Mouse (Mus musculus): ENCODE results near the gene Zbtb9. TPM values are rescaled to one million over a fixed set of nuclear protein-coding genes. Genes with fewer than 3 reads are reported as not detected.

Gene Zbtb9
- polyA plus RNA-seq, 1 experiment from 2014 or later, result 16.9 TPM

DNA sequence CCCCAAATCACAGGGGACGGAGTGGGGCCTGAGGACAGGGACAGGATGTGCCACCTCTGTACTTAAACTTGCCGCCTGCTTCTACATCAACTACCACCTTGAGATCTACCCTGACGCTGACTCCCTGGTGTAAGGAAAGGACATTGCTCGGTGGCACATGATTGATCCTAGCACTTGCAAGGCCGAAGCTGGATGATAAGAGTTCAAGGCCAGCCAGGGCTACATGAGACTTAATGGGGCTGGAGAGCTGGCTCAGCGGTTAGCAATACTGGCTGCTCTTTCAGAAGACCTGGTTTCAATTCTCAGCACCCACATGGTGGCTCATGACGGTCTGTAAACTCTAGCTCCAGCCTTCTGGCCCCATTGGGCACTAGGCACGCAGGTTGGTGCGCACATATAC, 48.8 kb downstream of the Zbtb9 start:
- WGBS, result 87% methylated on average over 9 of the region's 9 CpGs
- no peak overlapping the region for H3K4me3 ChIP-seq
- no peaks in the 10 kb centered on the region for H3K27me3 ChIP-seq
- no peak overlapping the region for H3K4me2 ChIP-seq
- H3K4me1 ChIP-seq, result peaks cover 14% of the 10 kb centered on the region
- no peaks in the 10 kb centered on the region for H3K9me3 ChIP-seq
- H3K36me3 ChIP-seq, result peaks cover 47% of the 10 kb centered on the region
- ATAC-seq (ENCODE audit: borderline replicate concordance, extremely low read depth, low FRiP score, low TSS enrichment), result no peak
- no peak overlapping the region for H3K9ac ChIP-seq
- H3K27ac ChIP-seq, result no peak overlapping the region

DNA sequence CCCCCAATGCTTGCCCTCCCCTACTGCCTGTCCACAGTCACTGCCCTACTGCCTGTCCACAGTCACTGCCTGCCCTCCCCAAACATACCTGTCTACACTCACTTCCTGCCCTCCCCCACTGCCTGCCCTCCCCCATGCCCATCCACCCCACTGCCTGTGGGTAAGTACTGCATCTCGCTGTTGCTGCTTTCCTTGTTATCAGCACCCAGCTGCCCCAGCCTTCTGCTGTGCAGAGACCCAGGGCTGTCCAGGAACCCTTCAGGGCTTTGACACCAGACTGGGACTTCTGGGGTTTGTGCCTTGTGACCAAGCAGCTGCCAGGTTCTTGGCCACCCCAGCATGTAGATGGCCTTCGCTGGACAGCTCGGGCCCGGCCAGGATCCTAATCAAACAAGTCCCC, 50.4 kb downstream of the Zbtb9 start:
- WGBS, result 80% methylated on average over 4 of the region's 4 CpGs
- peaks cover 13% of the 10 kb centered on the region for H3K4me1 ChIP-seq
- no peak overlapping the region for H3K4me2 ChIP-seq
- H3K27me3 ChIP-seq, result no peaks in the 10 kb centered on the region
- no peaks in the 10 kb centered on the region for H3K9me3 ChIP-seq
- H3K36me3 ChIP-seq, result peaks cover 47% of the 10 kb centered on the region
- ATAC-seq (ENCODE audit: borderline replicate concordance, extremely low read depth, low FRiP score, low TSS enrichment), result no peak
- H3K9ac ChIP-seq, result no peak overlapping the region
- H3K27ac ChIP-seq, result no peak overlapping the region
- no peak overlapping the region for H3K4me3 ChIP-seq

DNA sequence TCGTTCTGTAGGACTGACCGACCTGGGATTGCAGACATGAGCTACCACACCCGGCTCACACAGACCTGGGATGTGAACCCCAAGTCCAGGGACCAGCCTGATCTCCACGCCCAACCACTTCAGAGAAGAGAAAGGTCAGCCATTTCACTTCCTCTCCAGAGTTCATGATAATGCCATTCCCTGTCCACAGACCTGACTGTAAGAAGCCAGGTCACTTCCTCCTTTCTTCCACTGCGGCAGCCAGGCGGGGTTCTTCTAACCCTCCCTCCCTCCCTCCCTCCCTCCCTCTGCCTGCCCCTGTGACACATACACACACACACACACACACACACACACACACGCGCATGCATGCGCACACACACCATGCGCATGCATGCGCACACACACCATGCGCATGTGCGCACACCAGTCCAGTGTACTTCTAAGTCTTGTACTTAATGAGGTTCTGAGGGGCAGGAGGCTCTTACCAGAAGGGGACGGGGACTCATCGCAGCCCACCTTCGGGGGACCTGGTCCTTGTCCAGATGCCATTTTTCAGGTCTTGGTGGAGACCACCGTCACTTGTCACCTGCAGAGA, 52.4 kb downstream of the Zbtb9 start:
- no peak for ATAC-seq (ENCODE audit: borderline replicate concordance, extremely low read depth, low FRiP score, low TSS enrichment)
- H3K9ac ChIP-seq, result no peak overlapping the region
- no peaks in the 10 kb centered on the region for H3K9me3 ChIP-seq
- WGBS, result 91% methylated on average over 17 of the region's 17 CpGs
- no peak overlapping the region for H3K4me3 ChIP-seq
- no peaks in the 10 kb centered on the region for H3K27me3 ChIP-seq
- H3K4me1 ChIP-seq, result peaks cover 14% of the 10 kb centered on the region
- H3K36me3 ChIP-seq, result peaks cover 38% of the 10 kb centered on the region
- no peak overlapping the region for H3K27ac ChIP-seq
- no peak overlapping the region for H3K4me2 ChIP-seq

DNA sequence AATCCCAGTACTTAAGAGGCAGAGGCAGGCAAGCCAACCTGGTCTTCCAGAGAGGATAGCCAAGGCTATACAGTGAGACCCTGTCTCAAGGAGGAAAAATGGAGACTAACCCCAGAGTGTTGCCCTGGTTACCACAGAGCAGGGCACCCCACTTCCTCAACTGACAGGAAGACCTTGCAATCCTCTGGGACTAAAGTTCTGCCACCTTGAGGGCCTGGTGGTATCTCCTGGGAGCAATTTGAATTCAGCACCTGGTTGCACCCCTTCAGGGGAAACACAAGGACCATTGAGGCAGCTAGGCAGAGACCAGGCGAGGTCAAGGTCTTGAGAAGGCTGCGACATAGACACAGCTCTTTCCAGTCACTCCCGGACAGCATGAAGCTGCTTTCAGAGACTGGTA, 53.0 kb downstream of the Zbtb9 start:
- no peak for ATAC-seq (ENCODE audit: borderline replicate concordance, extremely low read depth, low FRiP score, low TSS enrichment)
- 92% methylated on average over 3 of the region's 3 CpGs for WGBS

DNA sequence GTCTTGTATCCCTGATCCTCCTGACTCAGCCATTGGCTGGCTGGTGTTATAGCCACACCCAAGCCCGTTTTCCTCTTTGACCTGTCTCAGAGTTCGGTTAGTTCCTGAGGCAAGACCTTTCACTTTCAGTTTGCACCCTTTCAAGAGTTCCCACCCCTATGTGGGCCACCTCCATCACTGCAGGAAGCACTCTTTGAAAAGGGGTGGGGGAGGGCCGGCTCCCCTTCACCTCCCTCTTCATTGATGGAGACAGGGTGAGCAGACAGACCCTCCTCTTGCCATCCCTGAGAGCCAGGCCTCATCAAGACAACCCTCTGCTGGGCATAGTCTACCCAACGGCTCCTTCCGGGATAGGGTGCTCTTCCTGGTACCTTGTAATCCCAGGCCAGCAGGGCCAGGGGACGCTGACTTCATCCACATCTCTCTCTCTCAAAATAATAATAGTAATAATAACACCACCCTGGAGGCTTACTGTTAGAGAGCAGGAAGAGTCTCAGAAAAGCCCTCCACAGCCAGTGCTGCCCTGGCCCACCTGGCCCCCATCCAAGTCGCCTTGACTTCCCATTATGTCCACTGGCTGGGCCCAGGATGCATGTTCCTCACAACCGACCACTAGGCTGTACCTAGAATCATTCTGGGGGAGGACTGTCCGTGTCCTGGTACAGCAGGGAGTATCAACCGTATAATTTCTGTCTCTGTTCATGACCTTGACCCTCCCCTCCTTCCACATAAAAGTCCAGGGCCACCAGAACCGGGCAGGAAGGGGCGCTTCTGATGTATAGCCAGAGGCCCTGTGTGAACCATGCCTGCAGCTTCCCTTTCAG, 54.7 kb downstream of the Zbtb9 start:
- H3K4me3 ChIP-seq, result peak overlapping the region; percentile 63
- H3K4me1 ChIP-seq, result peaks cover 15% of the 10 kb centered on the region
- H3K4me2 ChIP-seq, result peak overlapping the region; percentile 83
- ATAC-seq (ENCODE audit: borderline replicate concordance, extremely low read depth, low FRiP score, low TSS enrichment), result no peak; the same call in 1 of the 2 replicates
- no peaks in the 10 kb centered on the region for H3K9me3 ChIP-seq
- peak overlapping the region; percentile 97 for H3K9ac ChIP-seq
- H3K27ac ChIP-seq, result peak overlapping the region; percentile 71
- H3K27me3 ChIP-seq, result no peaks in the 10 kb centered on the region
- WGBS, result 19% methylated on average over 12 of the region's 12 CpGs
- H3K36me3 ChIP-seq, result peaks cover 18% of the 10 kb centered on the region; the same call in 1 of the 2 replicates

More for the DNA sequence above, 53.0 kb downstream of the Zbtb9 start:
- Histone ChIP-seq H3K9me3 (no peaks in the 10 kb centered on the region), H3K4me2 (no peak overlapping the region), H3K36me3 (peaks cover 34% of the 10 kb centered on the region), H3K9ac (no peak overlapping the region), H3K4me3 (no peak overlapping the region), H3K27me3 (no peaks in the 10 kb centered on the region), H3K27ac (no peak overlapping the region), H3K4me1 (peaks cover 14% of the 10 kb centered on the region)

DNA sequence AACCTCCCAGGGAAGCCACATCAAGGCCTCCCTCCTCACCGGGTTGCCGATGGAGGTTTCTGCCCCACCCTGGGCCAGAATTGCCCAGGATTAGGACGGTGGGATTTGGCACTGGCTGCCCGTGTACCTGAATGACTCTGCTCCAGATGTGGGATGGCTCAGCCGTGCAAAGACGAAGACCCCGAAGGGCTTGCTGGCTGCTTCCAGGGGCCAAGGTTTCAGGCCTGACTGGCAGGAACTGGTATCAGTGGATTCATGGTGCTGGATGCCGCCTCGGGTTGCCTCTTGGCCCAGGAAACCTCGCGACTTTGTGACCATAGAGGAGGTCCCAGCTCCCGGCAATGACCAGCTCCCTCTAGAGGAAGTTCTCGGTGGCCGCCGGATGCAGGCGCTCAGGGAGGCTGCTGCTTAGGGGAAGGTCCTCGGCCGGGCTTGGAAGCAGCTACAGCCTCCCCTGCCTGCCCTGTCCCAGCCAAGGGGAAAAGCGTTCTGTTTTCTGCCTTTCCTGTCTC, 55.4 kb downstream of the Zbtb9 start:
- peak overlapping the region; percentile 63 for H3K4me3 ChIP-seq
- peak overlapping the region; percentile 71 for H3K27ac ChIP-seq
- peak; percentile 80 for ATAC-seq (ENCODE audit: borderline replicate concordance, extremely low read depth, low FRiP score, low TSS enrichment)
- peak overlapping the region; percentile 97 for H3K9ac ChIP-seq
- H3K4me2 ChIP-seq, result peak overlapping the region; percentile 83
- no peaks in the 10 kb centered on the region for H3K27me3 ChIP-seq
- H3K9me3 ChIP-seq, result no peaks in the 10 kb centered on the region
- 1% methylated on average over 19 of the region's 19 CpGs for WGBS
- H3K4me1 ChIP-seq, result peaks cover 20% of the 10 kb centered on the region
- H3K36me3 ChIP-seq, result peaks cover 15% of the 10 kb centered on the region; the same call in 1 of the 2 replicates

DNA sequence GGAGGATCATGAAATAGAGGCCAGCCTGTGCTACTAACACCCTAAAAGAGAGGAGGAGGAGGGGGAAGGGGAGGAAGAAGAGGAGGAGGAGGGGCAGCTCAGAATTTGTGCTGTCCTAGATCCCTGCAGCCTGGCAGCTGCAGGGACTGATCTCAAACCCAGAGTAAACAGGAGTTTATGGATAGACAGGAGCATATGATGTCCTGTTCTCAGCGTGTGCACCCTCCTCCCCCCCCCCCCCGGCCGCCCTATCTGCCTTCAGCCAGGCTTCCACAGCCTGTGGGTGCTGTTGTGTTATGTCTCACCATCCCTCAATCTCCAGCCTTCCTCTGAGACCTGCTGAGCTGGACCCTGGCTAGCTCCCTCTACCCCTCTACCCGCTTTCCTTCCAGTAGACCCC, 55.9 kb downstream of the Zbtb9 start, which contains the start of gene Bak1:
Gene Bak1, minus strand, starts transcription at position 101 of the 400 bp plus-strand sequence.
- Histone ChIP-seq H3K4me1 (peaks cover 20% of the 10 kb centered on the region), H3K4me2 (peak within 1 kb of the TSS; percentile 83), H3K4me3 (peak within 1 kb of the TSS; percentile 63), H3K36me3 (peaks cover 9% of the 10 kb centered on the region; the same call in 1 of the 2 replicates), H3K27me3 (no peaks in the 10 kb centered on the region), H3K27ac (peak within 1 kb of the TSS; percentile 71), H3K9me3 (no peaks in the 10 kb centered on the region), H3K9ac (peak within 1 kb of the TSS; percentile 97)
- 100% methylated on average over 1 of the region's 4 CpGs for WGBS
- ATAC-seq (ENCODE audit: borderline replicate concordance, extremely low read depth, low FRiP score, low TSS enrichment), result no peak

DNA sequence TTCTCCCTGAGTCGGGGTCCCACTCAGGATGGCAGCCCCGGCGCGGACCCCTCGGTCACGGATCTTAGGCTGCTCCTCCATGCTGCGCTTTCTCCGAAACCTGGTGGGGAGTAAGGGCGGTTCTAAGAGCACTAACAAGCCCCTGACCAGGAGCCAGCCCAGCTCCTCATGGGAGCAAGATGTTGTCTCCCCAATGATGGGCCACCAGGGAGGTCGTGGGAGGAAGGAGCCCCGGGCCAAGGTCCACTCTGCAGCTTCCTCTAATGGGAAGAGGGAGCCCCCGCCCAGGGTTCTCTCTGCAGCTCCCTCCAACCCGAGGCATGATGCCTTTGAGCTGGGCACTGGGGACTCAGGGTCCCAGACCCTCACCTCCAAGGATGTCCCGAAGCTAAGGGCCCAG, 56.5 kb downstream of the Zbtb9 start:
- Histone ChIP-seq H3K27me3 (no peaks in the 10 kb centered on the region), H3K36me3 (peaks cover 8% of the 10 kb centered on the region; the same call in 1 of the 2 replicates), H3K27ac (no peak overlapping the region), H3K9ac (no peak overlapping the region), H3K4me3 (no peak overlapping the region), H3K4me1 (peaks cover 20% of the 10 kb centered on the region), H3K4me2 (no peak overlapping the region), H3K9me3 (no peaks in the 10 kb centered on the region)
- no peak for ATAC-seq (ENCODE audit: borderline replicate concordance, extremely low read depth, low FRiP score, low TSS enrichment)
- 83% methylated on average over 14 of the region's 14 CpGs for WGBS

DNA sequence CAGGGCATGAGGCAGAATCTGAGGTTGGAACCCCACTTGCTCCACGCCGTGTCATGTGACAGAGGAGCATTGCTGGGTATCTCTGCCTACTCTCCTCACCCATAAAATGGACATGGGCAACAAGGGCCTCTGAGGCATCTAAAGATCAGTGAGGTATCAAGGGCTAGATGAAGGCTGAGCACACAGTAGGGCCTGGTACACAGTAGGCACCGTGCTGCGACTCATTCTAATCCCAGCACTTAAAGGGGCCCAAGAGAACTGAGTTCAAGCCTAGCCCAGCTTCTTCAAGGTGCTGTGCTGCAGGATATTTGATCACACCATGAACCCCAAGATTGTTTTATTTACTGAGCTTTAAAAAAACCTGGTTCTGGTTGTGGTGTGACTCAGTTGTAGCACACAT, 57.9 kb downstream of the Zbtb9 start:
- H3K4me2 ChIP-seq, result no peak overlapping the region
- H3K27me3 ChIP-seq, result no peaks in the 10 kb centered on the region
- H3K4me3 ChIP-seq, result no peak overlapping the region
- no peak for ATAC-seq (ENCODE audit: borderline replicate concordance, extremely low read depth, low FRiP score, low TSS enrichment)
- no peak overlapping the region for H3K27ac ChIP-seq
- H3K9me3 ChIP-seq, result no peaks in the 10 kb centered on the region
- 86% methylated on average over 4 of the region's 4 CpGs for WGBS
- H3K36me3 ChIP-seq, result no peaks in the 10 kb centered on the region; the same call in 1 of the 2 replicates
- peaks cover 20% of the 10 kb centered on the region for H3K4me1 ChIP-seq
- H3K9ac ChIP-seq, result no peak overlapping the region

DNA sequence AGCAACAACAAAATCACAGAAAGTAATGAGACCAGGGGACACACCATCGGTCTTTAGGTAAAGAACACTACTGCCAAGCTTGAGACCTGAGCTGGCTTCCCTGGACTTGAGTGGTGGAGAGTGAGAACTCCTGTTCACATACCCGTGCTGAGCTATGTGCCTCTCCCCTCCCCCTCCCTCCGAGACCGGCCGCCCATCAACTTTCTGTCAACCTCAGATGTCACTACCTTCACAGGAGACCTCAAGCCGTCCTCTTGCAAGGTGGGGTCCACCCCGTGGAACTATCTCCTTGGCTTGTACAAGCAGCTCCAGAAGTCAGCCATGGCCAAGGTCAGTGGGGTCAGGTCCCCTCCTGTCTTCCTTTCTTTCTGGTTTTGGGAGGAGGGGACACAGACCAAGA, 59.4 kb downstream of the Zbtb9 start:
- no peak overlapping the region for H3K27ac ChIP-seq
- H3K4me3 ChIP-seq, result no peak overlapping the region
- no peak for ATAC-seq (ENCODE audit: borderline replicate concordance, extremely low read depth, low FRiP score, low TSS enrichment)

DNA sequence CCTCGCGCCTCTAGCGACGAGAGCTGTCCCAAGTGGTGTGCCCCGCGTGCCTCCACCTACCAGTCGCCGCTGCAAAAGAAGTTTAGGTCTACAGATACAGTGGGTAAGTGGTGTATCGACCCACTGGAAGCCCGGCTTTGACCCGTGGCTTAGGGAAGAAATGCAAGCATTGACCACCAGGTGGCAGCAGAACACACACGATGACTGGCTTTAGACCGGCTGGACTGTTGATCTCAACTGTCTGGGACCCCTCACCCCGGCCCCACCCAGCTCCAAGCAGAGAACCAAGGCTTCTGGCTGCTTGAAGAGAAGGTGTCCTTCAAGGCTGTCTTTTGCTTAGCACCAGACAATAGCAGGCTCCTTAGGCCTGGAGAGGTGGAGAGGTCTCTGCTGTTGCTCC, 59.9 kb downstream of the Zbtb9 start:
- Histone ChIP-seq H3K4me1 (peaks cover 16% of the 10 kb centered on the region), H3K4me2 (peak overlapping the region; percentile 36; the same call in 1 of the 2 replicates), H3K4me3 (no peak overlapping the region), H3K27ac (no peak overlapping the region), H3K9ac (no peak overlapping the region), H3K27me3 (no peaks in the 10 kb centered on the region), H3K9me3 (no peaks in the 10 kb centered on the region), H3K36me3 (no peaks in the 10 kb centered on the region)
- under 1% methylated on average over 14 of the region's 14 CpGs for WGBS
- 0 out of 2 replicates have a peak, but pooled peaks have one; percentile 25 for ATAC-seq (ENCODE audit: borderline replicate concordance, extremely low read depth, low FRiP score, low TSS enrichment)

More for the DNA sequence above, 59.4 kb downstream of the Zbtb9 start:
- H3K36me3 ChIP-seq, result no peaks in the 10 kb centered on the region
- no peaks in the 10 kb centered on the region for H3K9me3 ChIP-seq
- WGBS, result 53% methylated on average over 7 of the region's 7 CpGs
- H3K9ac ChIP-seq, result no peak overlapping the region
- H3K4me1 ChIP-seq, result peaks cover 20% of the 10 kb centered on the region
- no peak overlapping the region for H3K4me2 ChIP-seq
- H3K27me3 ChIP-seq, result no peaks in the 10 kb centered on the region

DNA sequence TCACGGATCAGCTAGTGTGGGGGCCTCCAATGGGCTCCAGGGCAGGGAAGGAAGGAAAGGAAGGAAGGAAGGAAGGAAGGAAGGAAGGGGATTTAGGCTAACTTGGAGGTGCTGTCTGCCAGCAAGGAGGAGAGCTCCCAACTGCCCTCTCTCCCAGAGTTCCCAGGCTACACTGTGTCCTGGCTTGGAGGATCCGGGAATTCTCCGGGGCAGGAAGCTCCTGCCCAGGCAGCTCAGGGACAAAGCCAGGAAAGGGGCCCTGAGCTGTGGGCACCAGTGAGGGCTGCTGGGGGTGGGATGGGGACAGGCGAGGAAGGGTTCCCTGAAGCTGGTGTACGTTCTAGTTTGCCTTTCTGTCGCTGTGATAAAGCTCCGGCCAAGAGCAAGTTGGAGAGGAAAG, 63.5 kb downstream of the Zbtb9 start:
- H3K4me3 ChIP-seq, result no peak overlapping the region

More for the DNA sequence above, 63.5 kb downstream of the Zbtb9 start:
- Histone ChIP-seq H3K27ac (peak overlapping the region; percentile 82), H3K9me3 (no peaks in the 10 kb centered on the region), H3K9ac (no peak overlapping the region), H3K36me3 (no peaks in the 10 kb centered on the region), H3K4me2 (no peak overlapping the region), H3K27me3 (no peaks in the 10 kb centered on the region), H3K4me1 (peaks cover 42% of the 10 kb centered on the region)
- no peak for ATAC-seq (ENCODE audit: borderline replicate concordance, extremely low read depth, low FRiP score, low TSS enrichment)
- 38% methylated on average over 7 of the region's 7 CpGs for WGBS
